Mouse (Mus musculus) megakaryocyte, adult 5-6 weeks (primary cell): Measurements from ENCODE around the gene Smim17. TPM values are rescaled to one million over a fixed set of nuclear protein-coding genes. Genes with fewer than 3 reads are reported as not detected.
"Not testable (repeated sequence)": the region's sequence is repeated elsewhere in the genome, so short reads cannot be mapped to it uniquely, and the experiment has no call there.

Experiments used
- ATAC-seq: 2 replicates; pipeline ENCODE4 v1.8.0; 2016; ENCODE audit warnings: mild to moderate bottlenecking, inconsistent platforms; ENCODE audit not compliant: poor library complexity, severe bottlenecking
- total RNA-seq, 2 experiments: library from RNA; stranded (forward) in 1 of 2; stranded (reverse) in 1 of 2; fragments of 153-499, 151-499 nt in 1 of 2; fragments of 221-1000, 200-1000 nt in 1 of 2; gene quantifications; 2 replicates each; pipeline versions ENCODE4 v1.2.3 to v1.2.4; 2015 to 2017

Gene Smim17
- total RNA-seq, 2 experiments from 2014 or later, result not detected

DNA sequence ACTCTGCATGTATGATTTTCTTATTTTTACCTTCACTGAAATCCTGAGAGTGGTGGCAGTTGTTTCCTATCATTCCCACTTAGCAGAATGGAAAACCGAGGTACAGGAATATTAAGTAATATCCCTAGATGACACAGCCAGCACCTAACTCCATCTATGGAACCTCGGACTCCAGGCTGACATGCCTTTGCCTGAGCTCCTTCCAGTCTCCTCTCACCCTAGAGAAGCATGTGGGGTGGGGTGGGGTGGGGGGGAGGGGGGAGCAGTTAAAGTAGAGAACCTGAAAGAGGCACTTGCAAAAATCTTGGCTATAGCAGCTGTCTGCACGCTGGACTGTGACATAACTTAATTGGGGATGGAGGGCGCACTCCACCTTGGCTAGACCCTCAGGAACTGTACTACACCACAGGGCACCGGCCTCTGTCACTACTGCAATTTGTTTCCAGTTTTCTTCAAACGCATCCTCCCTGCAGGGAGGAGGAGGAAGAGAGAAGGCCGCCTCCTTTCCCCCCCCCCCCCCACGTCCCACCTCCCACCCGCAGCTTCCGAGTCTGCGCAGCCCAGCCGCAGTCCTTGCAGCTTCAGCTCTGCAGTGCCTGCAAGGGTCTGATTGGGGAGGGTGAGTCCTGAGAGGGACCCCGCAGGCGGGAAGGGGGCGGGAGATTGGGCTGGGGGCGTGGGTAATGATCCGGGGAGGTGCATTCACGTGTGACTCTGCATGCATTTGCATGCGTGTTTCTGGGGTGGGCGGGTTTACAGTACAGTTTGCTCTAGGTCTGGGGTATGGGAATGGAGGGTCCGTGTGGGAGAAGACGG, 16.3 kb downstream of the Smim17 start:
- ATAC-seq, result no peak

GRCm38 (mm10) chr7:6415442-6415787, 16.9 kb downstream of the Smim17 start:
- no peak for ATAC-seq

DNA sequence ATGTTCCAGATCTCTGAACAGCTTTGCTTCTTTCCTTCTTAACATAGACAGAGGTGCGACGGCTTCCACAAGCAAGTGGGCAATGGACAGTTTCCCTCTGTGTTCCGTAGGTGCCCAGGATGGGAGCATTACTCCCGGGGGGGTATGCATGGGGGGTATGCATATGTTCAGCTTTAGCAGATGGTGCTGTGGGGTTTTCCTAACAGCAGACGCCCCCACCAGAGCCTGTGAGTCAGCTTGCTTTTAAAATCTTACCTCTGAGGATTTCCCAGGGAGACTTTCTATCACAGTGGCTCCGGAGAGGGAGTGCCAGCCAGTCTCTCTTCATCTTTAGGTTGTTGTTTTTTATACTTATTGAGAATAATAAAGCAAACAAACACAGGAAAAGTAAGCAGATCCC, 21.4 kb downstream of the Smim17 start:
- ATAC-seq, result no peak

- no peak for ATAC-seq
Measured at GRCm38 (mm10) chr7:6429381-6429780, 30.9 kb downstream of the Smim17 start.

- ATAC-seq, result peak; percentile 45; the same call in 1 of the 2 replicates
Measured at GRCm38 (mm10) chr7:6430342-6430741, 31.8 kb downstream of the Smim17 start.

GRCm38 (mm10) chr7:6438388-6438787, 39.9 kb downstream of the Smim17 start, which contains the start of gene Olfr1344:
Gene Olfr1344 (plus strand): TSS chr7:6438688.
- no peak for ATAC-seq

DNA sequence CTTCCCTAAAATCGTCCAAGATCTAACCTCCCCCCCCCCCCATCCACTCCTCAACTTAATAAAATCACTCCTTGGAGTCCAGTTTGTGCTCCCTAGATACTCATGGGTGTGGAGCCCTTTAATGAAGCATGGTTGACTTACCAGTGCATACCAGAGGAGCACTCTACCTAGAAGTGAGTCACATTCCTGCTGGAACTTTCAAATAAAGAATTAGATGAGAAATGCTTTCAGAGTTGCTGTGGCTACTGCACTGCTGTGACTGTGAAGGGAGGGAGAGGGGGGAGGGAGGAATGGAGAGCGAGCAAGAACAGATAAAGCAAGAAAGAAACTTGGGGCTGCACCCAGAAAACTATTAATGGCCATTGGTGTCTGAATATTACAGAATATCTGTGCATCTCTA, 42.7 kb downstream of the Smim17 start:
- ATAC-seq, result no peak

- no peak for ATAC-seq
Measured at GRCm38 (mm10) chr7:6447771-6448170, 49.3 kb downstream of the Smim17 start.

GRCm38 (mm10) chr7:6455868-6456267, 57.4 kb downstream of the Smim17 start, which contains the start of gene Olfr1336:
Gene Olfr1336 (plus strand): TSS chr7:6456168.
- no peak for ATAC-seq

- no peak for ATAC-seq
Measured at GRCm38 (mm10) chr7:6456399-6456798, 57.9 kb downstream of the Smim17 start.

DNA sequence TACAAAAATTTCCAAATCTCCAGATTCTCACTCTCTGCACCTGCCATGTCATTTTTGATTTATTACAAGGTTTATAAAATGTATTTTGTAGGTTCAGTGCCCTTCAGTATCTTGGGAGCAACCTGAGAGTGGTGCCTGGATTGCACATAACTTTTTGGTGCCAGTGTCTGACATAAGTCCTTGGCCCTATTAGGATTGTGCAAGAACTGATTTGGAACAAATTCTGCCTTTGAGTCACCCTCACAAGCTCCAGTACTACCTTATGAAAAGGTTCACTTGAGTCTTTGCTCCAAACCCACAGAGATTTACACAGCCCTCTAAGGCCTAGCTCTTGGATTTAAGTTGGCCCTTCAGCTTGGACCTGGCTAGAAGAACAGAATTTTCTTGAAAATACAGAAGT, 68.4 kb downstream of the Smim17 start, which contains the start of gene Olfr1346:
Gene Olfr1346, plus strand, starts transcription at position 151 of the 400 bp plus-strand sequence.
- ATAC-seq, result no peak

DNA sequence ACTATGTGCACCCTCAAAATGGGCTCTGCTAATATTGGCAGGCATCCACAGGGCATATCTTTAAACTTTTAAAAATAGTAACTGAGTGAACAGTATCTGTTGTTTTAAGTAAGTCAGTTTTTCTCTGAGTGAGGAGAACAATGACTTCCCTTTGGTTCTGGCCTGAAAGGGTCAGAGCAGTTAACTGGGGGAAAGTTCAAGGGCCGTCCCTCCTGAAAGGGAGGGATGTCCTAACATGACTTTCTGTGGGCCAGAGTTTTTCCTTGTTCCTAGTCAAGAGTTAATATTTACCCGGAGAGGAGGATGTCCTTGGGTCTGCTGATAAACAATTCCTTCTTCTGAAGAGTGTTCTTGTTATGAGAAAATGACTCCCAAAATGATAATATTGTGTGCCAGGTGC, 79.1 kb downstream of the Smim17 start:
- ATAC-seq, result not testable (repeated sequence)

Other genes starting within 250 kb of the Smim17 start
- 11.9 and 17.0 TPM in 2 replicates for gene Zfp787, start 242.7 kb upstream of the Smim17 start, total RNA-seq (2015)
- gene Zfp787, start 242.7 kb upstream of the Smim17 start, total RNA-seq (2017), result 25.6 and 25.7 TPM in 2 replicates
- gene Zfp444, start 226.5 kb upstream of the Smim17 start, total RNA-seq (2015), result 2.0 and 3.6 TPM in 2 replicates
- gene Zfp444, start 226.5 kb upstream of the Smim17 start, total RNA-seq (2017), result 4.1 and 8.0 TPM in 2 replicates
- gene Galp, start 201.6 kb upstream of the Smim17 start, total RNA-seq (2015), result not detected in 2 replicates
- gene Galp, start 201.6 kb upstream of the Smim17 start, total RNA-seq (2017), result not detected in 2 replicates
- not detected in 2 replicates for gene Zscan5b, start 176.4 kb upstream of the Smim17 start, total RNA-seq (2015)
- not detected in 2 replicates for gene Zscan5b, start 176.4 kb upstream of the Smim17 start, total RNA-seq (2017)
- not detected in 2 replicates for gene Epp13, start 146.0 kb upstream of the Smim17 start, total RNA-seq (2015)
- gene Epp13, start 146.0 kb upstream of the Smim17 start, total RNA-seq (2017), result not detected in 2 replicates
- gene Zfp667, start 112.1 kb upstream of the Smim17 start, total RNA-seq (2015), result 0.69 and 1.3 TPM in 2 replicates
- gene Zfp667, start 112.1 kb upstream of the Smim17 start, total RNA-seq (2017), result 0.99 and 3.0 TPM in 2 replicates
- gene Zfp583, start 67.4 kb upstream of the Smim17 start, total RNA-seq (2015), result 0.96 and 1.3 TPM in 2 replicates
- 0.88 and 1.8 TPM in 2 replicates for gene Zfp583, start 67.4 kb upstream of the Smim17 start, total RNA-seq (2017)
- 0.13 and 0.21 TPM in 2 replicates for gene Gm3854, start 55.0 kb upstream of the Smim17 start, total RNA-seq (2015)
- gene Gm3854, start 55.0 kb upstream of the Smim17 start, total RNA-seq (2017), result not detected in 2 replicates
- gene Zfp78, start 35.4 kb upstream of the Smim17 start, total RNA-seq (2015), result 2.9 and 4.3 TPM in 2 replicates
- 2.0 and 5.1 TPM in 2 replicates for gene Zfp78, start 35.4 kb upstream of the Smim17 start, total RNA-seq (2017)
- 1.5 and 2.5 TPM in 2 replicates for gene Zfp28, start 15.4 kb upstream of the Smim17 start, total RNA-seq (2015)
- 0.73 and 0.81 TPM in 2 replicates for gene Zfp28, start 15.4 kb upstream of the Smim17 start, total RNA-seq (2017)
- gene Gm20715, start 11.6 kb downstream of the Smim17 start, total RNA-seq (2015), result not detected in 2 replicates
- not detected in 2 replicates for gene Gm20715, start 11.6 kb downstream of the Smim17 start, total RNA-seq (2017)
- not detected in 2 replicates for gene Olfr1344, start 40.0 kb downstream of the Smim17 start, total RNA-seq (2015)
- gene Olfr1344, start 40.0 kb downstream of the Smim17 start, total RNA-seq (2017), result not detected in 2 replicates
- not detected in 2 replicates for gene Olfr1336, start 57.5 kb downstream of the Smim17 start, total RNA-seq (2015)
- not detected in 2 replicates for gene Olfr1336, start 57.5 kb downstream of the Smim17 start, total RNA-seq (2017)
- gene Olfr1346, start 68.4 kb downstream of the Smim17 start, total RNA-seq (2015), result not detected in 2 replicates
- gene Olfr1346, start 68.4 kb downstream of the Smim17 start, total RNA-seq (2017), result not detected in 2 replicates
- gene Olfr5, start 88.2 kb downstream of the Smim17 start, total RNA-seq (2015), result not detected in 2 replicates
- gene Olfr5, start 88.2 kb downstream of the Smim17 start, total RNA-seq (2017), result not detected in 2 replicates
- gene Olfr1347, start 101.0 kb downstream of the Smim17 start, total RNA-seq (2015), result not detected in 2 replicates
- gene Olfr1347, start 101.0 kb downstream of the Smim17 start, total RNA-seq (2017), result not detected in 2 replicates
- not detected in 2 replicates for gene Olfr1348, start 110.0 kb downstream of the Smim17 start, total RNA-seq (2015)
- gene Olfr1348, start 110.0 kb downstream of the Smim17 start, total RNA-seq (2017), result not detected in 2 replicates
- gene Olfr1349, start 124.2 kb downstream of the Smim17 start, total RNA-seq (2015), result not detected in 2 replicates
- gene Olfr1349, start 124.2 kb downstream of the Smim17 start, total RNA-seq (2017), result not detected in 2 replicates
- gene Olfr1350, start 166.1 kb downstream of the Smim17 start, total RNA-seq (2015), result not detected in 2 replicates
- gene Olfr1350, start 166.1 kb downstream of the Smim17 start, total RNA-seq (2017), result not detected in 2 replicates